Mouse (Mus musculus) left cerebral cortex, postnatal 14 days (tissue): ENCODE measurements around the gene Ptpra. TPM values are rescaled to one million over a fixed set of nuclear protein-coding genes. Genes with fewer than 3 reads are reported as not detected.
"Not testable (repeated sequence)": the region's sequence is repeated elsewhere in the genome, so short reads cannot be mapped to it uniquely, and the experiment has no call there.

Source experiments
- DNase-seq, 2 experiments: peaks; one replicate each; pipeline ENCODE4 v3.0.0; 2021 to 2022; ENCODE audit warnings: low spot score in 2 of 2, mixed read lengths in 1 of 2
- intact Hi-C: fragments of 180-260 bp; cut with DNase I; formaldehyde crosslinking; loops from one replicate; pipeline ENCODE4 v1.15.1; 2025
- total RNA-seq, 2 experiments: library from RNA; stranded (reverse); gene quantifications; 2 replicates each; pipeline ENCODE4 v1.2.3; 2021

Ptpra gene
- total RNA-seq, 2 experiments from 2014 or later: 251 to 257 TPM

DNA sequence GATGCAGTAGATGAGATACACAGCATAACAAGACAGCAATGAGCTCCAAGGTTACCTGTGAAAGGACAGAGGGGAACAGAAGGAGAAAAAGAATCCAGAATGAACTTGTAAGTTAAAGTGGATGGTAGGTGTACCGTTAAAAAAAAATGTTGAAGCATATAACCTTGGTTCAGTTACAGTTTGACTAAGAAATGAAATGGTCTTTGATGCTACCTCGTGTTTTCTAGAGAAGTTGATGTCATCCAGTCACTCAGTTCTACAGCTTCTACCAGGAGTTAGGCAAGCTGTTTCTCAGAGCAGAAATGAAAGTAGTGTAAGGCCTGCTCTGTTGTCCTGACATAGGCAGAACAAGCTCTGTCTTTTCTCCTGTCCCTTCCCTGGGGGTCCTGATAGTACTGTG is 79.2 kb downstream of the Ptpra start:
- intact Hi-C loops: loop anchor here (10.0 kb wide), 1 partner anchor 234 kb away; the partner anchor contains the start of gene Ebf4
- no peak for DNase-seq

DNA sequence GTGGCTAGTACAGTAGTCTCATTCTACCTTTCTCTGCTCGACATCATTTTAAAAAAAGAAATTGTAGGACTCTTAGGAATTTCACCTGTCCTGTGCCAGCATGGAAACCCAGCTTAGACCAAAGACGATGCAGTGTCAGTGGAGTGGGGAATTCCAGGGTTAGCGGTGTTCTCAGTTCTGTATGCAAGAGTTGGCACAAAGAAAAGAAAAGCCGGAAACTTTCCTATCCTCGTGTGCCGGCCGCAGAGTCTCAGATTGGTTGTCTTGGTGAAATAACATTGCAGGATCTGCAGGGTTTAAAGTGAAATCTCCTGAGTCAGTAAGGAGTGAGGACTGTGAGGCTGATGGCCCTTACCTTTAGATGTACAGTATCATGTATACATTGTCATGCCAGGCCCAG is 79.8 kb downstream of the Ptpra start:
- intact Hi-C loops: loop anchor here (5.0 to 10.0 kb wide), 2 partner anchors 78 to 235 kb away; partner anchors contain the start of genes Ebf4 and Ptpra
- DNase-seq: no peak

DNA sequence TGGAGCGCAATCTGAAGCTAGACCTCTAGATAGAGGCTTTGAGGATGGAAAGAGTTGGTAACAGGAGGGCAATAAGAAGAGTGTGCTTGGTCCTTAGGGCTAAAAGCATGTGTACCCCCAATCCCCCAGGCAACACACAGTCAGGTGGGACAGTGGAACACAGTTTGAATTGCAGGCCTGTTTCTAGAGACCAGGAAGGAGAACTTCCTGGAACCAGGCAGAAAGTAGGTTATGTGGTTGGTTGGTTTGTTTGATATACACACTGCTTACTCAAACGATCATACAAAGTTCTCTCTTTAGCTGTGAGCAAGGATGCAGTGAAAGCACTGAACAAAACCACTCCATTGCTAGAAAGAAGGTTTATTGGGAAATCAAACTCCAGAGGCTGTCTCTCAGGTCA is 82.1 kb downstream of the Ptpra start:
- DNase-seq: no peak
- intact Hi-C loops: loop anchor here (5.0 kb wide), 1 partner anchor 80 kb away; the partner anchor contains the start of gene Ptpra

DNA sequence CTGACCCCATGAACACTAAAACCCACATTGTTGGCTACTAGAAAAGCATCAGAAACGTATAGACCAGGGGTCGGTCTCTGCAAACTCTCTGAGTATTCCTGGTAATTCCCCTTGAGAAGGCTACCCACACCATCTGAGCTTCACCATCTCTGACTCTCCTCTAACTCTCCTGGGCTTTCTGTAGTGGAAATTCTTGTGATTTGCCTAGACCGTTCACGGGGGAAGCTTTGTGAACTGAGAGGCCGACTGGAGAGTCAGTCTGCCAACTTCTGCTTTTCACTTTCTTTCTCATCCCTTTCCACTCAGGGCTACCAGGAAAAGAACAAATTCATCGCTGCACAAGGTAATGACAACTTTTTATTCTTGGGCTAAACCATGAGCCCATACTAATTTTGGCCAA is 84.9 kb downstream of the Ptpra start:
- intact Hi-C loops: no loop called here
- DNase-seq: no peak

DNA sequence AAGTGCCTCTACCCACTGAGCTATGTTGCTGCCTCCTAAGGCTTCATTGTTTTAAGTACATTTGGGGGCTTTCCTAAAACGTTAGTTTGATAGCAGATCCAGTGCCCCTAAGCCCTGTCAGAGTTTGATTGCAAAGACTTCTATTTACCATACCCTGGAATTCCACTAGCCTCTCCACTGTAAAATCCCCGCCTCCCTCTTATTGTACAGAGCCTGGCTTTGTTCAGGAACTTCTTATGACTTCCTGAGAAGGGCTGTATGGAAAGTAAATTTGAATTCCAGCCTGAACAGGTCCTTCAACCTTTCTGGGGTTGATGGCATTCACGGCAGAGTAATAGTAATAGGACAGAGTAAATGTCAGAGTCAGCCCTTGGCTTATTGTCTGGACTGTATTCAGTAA is 86.8 kb downstream of the Ptpra start:
- intact Hi-C loops: no loop called here
- no peak for DNase-seq

DNA sequence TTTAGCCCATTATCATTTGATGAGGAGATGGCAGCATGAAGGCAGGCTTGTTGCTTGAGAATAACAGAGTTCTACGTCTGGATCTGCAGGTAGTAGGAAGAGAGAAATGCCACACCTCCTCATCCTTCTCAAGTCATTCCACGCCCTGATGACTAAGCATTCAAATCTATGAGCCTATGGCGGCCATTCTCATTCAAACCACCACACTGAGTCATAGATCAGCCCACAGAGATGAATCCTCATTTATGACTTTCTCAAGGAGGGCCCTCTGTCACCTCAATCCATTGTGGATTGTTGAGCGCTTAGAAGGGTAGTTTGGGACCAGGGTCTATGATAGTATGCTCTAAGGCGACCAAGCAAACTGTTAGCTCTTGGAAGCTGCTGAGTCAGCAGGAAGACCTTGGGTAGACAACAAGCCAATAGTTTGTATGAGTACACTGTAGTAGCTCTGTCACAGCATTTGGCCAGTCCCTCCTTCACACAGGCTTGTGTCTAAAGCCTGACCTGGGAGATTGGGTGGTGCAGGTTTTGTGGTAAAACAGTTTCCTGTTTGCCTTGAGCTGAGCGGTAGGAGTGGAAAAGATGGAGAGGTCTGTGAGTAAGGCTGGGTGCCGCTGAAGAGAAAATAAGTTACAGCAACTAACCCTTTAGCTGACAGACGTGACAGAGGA is 88.9 kb downstream of the Ptpra start:
- DNase-seq: no peak
- intact Hi-C loops: no loop called here

DNA sequence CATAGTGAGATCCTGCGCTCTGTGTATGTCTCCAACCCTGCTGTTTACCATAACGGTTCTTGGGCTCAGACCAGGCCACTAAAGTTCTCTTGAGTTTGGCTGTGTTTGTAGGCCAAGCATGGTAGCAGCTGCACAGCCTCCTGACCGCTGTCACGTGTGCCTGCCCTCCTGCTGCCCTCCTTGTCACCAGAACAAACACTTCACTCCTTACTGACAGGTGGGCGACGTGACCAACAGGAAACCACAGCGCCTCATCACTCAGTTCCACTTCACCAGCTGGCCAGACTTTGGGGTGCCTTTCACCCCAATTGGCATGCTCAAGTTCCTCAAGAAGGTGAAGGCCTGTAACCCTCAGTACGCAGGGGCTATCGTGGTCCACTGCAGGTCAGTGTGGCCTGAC is 90.2 kb downstream of the Ptpra start:
- DNase-seq: no peak
- intact Hi-C loops: no loop called here

DNA sequence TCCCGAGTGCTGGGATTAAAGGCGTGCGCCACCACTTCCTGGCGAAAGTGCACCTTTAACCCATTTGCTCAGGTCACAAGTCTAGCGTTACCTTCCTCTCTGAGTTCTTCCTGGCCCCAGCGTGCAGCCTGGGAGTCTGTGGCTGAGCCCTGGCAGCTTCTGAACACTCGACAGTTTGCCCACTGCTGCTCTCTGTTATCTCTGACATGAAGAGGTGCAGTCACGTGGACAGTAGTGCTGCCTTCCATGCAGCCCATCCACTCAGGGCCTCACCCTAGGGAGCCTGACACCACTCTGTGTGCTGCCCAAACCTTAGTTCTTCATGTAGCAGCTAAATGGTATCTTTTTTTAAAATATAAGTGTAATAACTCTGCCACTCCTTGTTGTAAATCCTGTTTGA is 96.9 kb downstream of the Ptpra start:
- intact Hi-C loops: no loop called here
- no peak for DNase-seq

DNA sequence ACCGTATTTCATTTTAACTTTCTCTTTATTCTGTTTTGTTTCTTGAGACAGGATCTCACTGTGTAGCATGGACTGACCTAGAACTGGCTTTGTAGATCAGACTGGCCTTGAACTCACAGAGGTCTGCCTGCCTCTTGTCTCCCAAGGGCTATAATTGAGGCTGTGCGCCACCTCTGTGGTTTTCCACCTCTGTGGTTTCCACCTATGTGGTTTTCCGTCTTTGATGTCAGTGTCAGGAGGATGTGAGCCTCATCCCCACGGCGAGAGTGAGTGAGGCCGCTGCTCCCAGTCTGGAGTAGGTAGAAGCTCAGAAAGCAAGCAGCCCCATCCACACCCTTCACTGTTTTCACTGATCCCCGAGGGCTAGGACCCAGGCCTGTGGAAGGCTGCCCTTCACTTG is 104.8 kb downstream of the Ptpra start:
- intact Hi-C loops: no loop called here
- no peak for DNase-seq

DNA sequence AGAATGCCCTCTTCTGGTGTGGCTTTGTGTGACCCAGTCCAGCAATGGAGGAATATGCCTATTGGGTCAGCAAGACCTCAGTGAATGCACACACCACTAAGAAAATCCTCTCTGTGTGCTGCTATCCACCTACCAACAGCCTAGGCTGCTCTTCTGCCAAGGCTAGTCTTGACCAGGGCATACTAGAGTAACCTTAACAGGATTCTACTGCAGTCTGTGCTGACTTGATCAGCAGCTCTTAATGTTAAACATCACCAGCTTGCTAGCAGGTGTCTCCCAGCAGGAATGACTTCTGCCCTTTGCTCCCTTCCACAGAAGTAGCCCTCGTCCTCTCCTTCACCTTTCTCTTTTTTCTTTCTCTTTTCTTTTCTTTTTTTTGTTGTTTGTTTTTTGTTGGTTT is 106.2 kb downstream of the Ptpra start:
- intact Hi-C loops: no loop called here
- DNase-seq: no peak

DNA sequence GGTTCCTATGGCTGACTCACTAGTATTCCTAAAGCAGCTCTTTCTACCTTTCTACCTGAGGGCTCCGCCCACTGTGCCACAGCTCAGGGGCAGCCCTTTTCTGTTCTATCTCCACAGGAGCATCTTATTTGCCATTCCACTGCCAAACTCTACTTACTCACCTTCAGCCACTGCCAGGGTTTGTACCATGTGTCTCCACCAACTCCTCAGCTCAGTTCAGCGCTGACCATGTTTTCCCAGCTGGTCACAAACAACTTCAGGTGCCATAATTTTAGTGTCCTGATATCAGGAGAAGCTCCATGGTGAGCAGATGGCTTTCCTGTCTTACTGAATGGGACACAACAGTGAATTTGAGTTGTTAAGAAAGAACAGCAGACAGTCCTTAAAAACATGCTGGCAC is 107.4 kb downstream of the Ptpra start:
- intact Hi-C loops: no loop called here
- no peak for DNase-seq

DNA sequence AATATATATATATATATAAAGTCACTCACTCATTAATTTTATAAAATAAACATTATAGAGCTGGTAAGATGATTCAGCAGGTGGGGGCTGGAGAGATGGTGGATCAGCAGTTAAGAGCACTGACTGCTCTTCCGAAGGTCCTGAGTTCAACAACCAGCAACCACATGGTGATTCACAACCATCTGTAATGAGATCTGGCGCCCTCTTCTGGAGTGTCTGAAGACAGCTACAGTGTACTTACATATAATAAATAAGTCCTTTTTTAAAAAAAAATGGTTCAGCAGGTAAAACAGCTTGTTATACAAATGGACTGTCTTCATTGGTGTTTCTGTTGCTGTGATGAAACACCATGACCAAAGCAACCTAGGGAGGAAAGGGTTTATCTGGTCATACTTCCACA is 107.9 kb downstream of the Ptpra start:
- no peak for DNase-seq
- intact Hi-C loops: no loop called here

DNA sequence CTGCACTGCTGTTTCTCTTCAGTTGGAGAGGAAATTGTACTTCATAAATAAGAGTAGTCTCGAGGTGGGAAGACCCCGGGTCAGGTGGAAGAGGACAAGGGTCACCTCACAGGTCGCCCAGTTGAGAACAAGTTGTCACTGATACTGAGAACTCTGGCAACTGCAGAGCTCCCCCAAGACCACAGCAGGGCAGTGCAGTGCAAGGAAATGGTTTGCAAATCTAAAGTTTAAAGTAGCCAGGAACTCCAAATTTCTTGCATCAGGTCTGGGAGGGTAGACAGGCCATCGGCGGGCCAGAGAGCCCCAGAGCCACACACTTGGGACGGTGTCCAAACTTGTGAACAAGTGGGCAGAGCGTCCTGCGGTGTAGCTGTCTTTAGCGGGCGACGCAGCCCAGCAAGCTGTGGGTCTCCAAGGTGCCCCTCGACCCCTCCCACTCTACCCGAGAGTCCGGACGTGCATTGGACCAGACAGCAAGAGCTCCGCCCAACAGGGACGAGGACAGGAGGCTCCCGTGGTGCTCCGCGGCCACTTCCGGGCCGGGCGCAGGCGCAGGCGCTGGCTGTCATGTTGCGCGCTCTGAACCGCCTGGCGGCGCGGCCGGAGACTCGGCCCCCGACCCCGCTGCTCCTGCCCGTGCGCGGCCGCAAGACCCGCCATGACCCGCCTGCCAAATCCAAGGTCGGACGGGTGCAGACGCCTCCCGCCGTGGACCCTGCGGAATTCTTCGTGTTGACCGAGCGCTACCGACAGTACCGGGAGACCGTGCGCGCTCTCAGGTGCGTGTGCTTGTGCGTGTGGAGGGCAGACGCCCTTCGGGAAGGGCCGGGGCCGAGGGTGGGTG is 113.4 kb downstream of the Ptpra start, which contains the start of gene Mrps26:
TSS of gene Mrps26 (plus strand) at position 531 of the 844 bp plus-strand sequence.
- DNase-seq: peak; percentile 91 to 93
- intact Hi-C loops: loop anchor here (5.0 kb wide), 1 partner anchor 99 kb away; the partner anchor contains the start of gene Ddrgk1

DNA sequence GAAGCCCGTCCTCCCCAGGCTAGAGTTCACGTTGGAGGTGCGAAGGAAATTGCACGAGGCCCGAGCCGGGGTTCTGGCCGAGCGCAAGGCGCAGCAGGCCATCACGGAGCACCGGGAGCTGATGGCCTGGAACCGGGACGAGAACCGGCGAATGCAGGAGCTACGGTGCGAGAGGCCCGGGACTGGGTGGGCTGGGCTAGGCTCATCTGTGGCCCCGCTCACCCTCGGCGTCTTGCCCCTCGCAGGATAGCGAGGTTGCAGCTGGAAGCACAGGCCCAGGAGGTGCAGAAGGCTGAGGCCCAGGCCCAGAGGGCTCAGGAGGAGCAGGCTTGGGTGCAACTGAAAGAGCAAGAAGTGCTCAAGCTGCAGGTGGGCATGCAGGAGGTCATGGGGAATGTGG is 114.0 kb downstream of the Ptpra start:
- no peak for DNase-seq

DNA sequence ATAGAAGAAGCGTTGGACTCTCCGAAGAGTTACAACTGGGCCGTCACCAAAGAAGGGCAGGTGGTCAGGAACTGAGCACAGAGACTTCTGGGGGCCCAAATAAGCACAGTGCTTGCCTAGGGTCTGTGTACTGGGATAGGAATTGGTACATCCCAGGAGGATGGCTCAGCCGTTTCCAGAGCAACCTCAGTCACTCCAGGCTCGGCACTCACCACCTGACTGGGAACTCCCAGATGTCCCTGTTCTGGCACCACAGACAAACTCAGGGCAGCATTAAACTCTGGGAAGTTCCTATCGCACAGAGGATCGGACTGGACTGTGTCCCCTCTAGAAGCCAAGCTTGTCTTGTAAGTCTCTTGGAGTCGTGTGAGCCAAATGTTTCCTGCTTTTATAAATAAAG is 114.9 kb downstream of the Ptpra start:
- DNase-seq: no peak
- intact Hi-C loops: loop anchor here (5.0 kb wide), 1 partner anchor 97 kb away; the partner anchor contains the start of gene Ddrgk1

More for the DNA sequence above, 114.0 kb downstream of the Ptpra start:
- intact Hi-C loops: loop anchor here (5.0 kb wide), 1 partner anchor 98 kb away; the partner anchor contains the start of gene Ddrgk1

DNA sequence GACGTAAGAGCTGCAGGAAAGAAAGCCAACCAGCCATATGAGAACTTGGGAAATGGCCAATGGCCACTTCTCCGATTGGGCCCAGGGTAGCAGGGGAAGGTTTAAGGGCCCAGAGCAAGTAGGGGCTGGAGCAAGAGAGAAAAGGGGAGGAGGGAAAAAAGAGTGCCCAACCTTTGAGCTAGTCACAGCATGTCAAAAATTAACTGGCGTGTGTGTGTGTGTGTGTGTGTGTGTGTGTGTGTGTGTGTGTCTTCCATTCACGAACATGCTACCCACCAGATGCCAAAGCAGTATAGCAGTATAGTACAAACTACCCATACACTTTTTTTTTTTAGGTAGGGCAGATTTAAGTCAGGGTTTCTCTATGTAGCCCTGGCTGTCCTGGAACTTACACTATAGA is 118.8 kb downstream of the Ptpra start:
- intact Hi-C loops: no loop called here
- no peak for DNase-seq

DNA sequence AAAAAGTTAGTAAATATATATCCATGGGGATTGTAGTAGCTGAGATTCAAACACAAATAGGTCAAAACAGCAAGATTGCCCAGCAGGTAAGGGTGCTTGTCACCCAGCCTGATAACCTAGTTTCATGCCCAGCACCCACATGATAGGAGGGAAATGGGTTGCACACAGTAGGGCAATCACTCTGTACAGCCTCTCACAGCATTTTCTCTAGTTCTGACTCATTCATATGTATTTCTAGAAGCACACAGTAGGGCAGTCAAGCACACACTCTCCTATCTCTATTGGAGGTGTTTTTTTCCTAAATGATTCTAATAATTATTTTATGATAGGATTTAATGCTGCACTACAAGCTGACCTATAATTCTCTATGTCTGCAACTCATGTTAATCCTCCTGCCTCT is 119.8 kb downstream of the Ptpra start:
- intact Hi-C loops: no loop called here
- DNase-seq: no peak

DNA sequence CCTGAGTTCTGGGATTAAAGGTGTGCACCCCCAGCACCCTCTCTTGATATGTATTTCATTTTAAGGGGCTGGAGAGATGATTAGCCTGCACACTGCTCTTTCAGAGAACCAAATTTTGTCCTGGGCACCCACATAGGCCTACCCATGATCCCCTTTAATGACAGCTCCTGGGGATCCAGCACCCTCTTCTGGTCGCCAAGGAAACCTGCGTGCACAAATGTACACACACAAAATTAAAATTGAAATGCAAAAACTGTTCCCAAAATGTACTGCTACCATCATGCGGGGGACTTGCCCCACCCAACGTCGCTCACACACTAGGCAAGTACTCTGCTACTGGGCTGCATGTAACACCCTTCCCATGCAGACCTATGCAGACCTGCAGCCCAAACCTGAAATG is 124.9 kb downstream of the Ptpra start:
- no peak for DNase-seq
- intact Hi-C loops: no loop called here

DNA sequence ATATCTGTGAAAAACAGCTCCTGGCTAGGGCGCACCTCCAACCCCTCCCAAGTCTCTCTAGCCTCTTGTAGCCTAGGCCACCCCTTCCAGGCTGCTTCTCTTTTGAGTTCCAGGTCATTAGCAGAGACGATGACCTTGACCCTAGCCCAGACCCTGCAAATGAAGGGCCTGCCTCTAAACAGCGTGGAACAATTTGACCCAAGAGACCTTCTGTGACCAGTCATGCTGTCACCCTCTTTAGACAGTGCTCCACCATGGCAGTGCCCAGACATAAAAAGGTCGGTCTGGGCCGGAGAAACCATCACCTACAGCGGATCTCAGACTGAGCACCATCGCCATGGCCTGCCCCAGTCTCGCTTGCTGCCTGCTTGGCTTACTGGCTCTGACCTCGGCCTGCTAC is 125.8 kb downstream of the Ptpra start, which contains the start of gene Oxt:
TSS of gene Oxt (plus strand) at position 301 of the 400 bp plus-strand sequence.
- DNase-seq: no peak
- intact Hi-C loops: no loop called here

DNA sequence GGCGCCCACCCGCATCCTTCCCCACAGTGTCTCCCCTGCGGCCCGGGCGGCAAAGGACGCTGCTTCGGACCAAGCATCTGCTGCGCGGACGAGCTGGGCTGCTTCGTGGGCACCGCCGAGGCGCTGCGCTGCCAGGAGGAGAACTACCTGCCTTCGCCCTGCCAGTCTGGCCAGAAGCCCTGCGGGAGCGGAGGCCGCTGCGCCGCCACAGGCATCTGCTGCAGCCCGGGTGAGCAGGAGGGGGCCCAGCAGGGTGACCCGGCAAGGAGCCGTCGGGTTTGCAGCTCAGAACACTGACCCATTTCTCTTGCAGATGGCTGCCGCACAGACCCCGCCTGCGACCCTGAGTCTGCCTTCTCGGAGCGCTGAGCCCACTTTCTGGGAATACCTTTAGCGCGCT is 126.5 kb downstream of the Ptpra start:
- DNase-seq, intact Hi-C loops: not testable (repeated sequence)
